ENCODE assay signal across 8 mouse cellular contexts in genomic region chr7:143296001-143296379, GRCm38 (mm10).
A peak's percentile ranks its signal among the peaks of the same experiment; 100 is the strongest.
DNase-seq lines count a peak whose midpoint lies in the region; ATAC-seq and TF ChIP-seq lines count a peak whose summit lies in the region.

No protein-coding gene starts in this region.

- ATAC-seq in common myeloid progenitor, adult 5-6 weeks (replicated peaks; ENCODE audit: low read depth, poor library complexity, severe bottlenecking) = peak; percentile 45
- peak; percentile 21 for ATAC-seq in heart, embryonic 16.5 days (replicated peaks; ENCODE audit: extremely low read depth, insufficient read depth, low FRiP score)
- ATAC-seq in liver, embryonic 14.5 days (ENCODE audit: insufficient read depth) = peak; percentile 48
- ATAC-seq in frontal cortex, adult (ENCODE audit: low TSS enrichment) = no peak

- H3K4me1 ChIP-seq in heart, embryonic 16.5 days (ENCODE audit: control insufficient read depth, insufficient read depth, low read length) = peaks cover 25% of the 10 kb centered on the region
- peaks cover 3 to 8% of the 10 kb centered on the region in 2 experiments; a peak in 2 of 4 replicates for H3K4me1 ChIP-seq in liver, embryonic 14.5 days (replicated peaks; ENCODE audit: control insufficient read depth in 2 of 2, insufficient read depth in 2 of 2, low read length in 1 of 2)

- TF ChIP-seq EP300 in liver, embryonic 14.5 days (IDR thresholded peaks at IDR 0.05; ENCODE audit: low read depth) = no peak

- H3K4me2 ChIP-seq in heart, embryonic 16.5 days (ENCODE audit: low read depth, low read length) = peak overlapping the region; percentile 63
- H3K4me2 ChIP-seq in liver, embryonic 14.5 days (ENCODE audit: low read depth) = peak overlapping the region; percentile 63

- H3K36me3 ChIP-seq in heart, embryonic 16.5 days (ENCODE audit: control insufficient read depth, insufficient read depth) = peaks cover 12% of the 10 kb centered on the region
- no peaks in the 10 kb centered on the region for H3K36me3 ChIP-seq in liver, embryonic 14.5 days (replicated peaks; ENCODE audit: control insufficient read depth, insufficient read depth, low read depth)
- H3K36me3 ChIP-seq in splenic B cell, adult 2 months (ENCODE audit: control insufficient read depth, insufficient read depth, low read length, poor library complexity, severe bottlenecking) = 0 out of 2 replicates have a peak, but pooled peaks cover 1% of the 10 kb centered on the region

- DNase-seq in ovary, postnatal 36 days (ENCODE audit: low spot score) = peak; percentile 19
- no peak for DNase-seq in ovary, postnatal 10 days (ENCODE audit: low spot score)
- DNase-seq in liver, embryonic 14.5 days (ENCODE audit: low read depth in 3 of 3, low spot score in 3 of 3) = peak in 2 of 3 experiments; percentile 24 to 32
- peak; percentile 44 for DNase-seq in splenic B cell, adult 2 months (ENCODE audit: low read depth, low spot score)
- no peak for DNase-seq in Muller cell, postnatal 12 days (ENCODE audit: inconsistent ontology term)

- WGBS in heart, embryonic 16.5 days = 43% methylated on average over 20 of the region's 20 CpGs
- WGBS in liver, embryonic 14.5 days (ENCODE audit: insufficient replicate concordance) = 46% methylated on average over 20 of the region's 20 CpGs

- peak overlapping the region; percentile 82 for H3K27ac ChIP-seq in heart, embryonic 16.5 days (ENCODE audit: low read length)
- peak overlapping the region; percentile 72 for H3K27ac ChIP-seq in liver, embryonic 14.5 days

- peak overlapping the region; percentile 71 for H3K4me3 ChIP-seq in heart, embryonic 16.5 days (ENCODE audit: low read length)
- H3K4me3 ChIP-seq in liver, embryonic 14.5 days (ENCODE audit: insufficient read depth in 1 of 2, low read depth in 2 of 2, low read length in 2 of 2) = peak overlapping the region; percentile 73 to 95

- peaks cover 8% of the 10 kb centered on the region for H3K9me3 ChIP-seq in heart, embryonic 16.5 days (replicated peaks; ENCODE audit: control insufficient read depth, low read length)
- no peaks in the 10 kb centered on the region for H3K9me3 ChIP-seq in liver, embryonic 14.5 days (ENCODE audit: control insufficient read depth, low read length)

- TF ChIP-seq CTCF in liver, embryonic 14.5 days (IDR thresholded peaks at IDR 0.05; ENCODE audit: low read depth) = no peak

- peak overlapping the region; percentile 84 for H3K9ac ChIP-seq in heart, embryonic 16.5 days (ENCODE audit: low read length)
- H3K9ac ChIP-seq in liver, embryonic 14.5 days (replicated peaks) = peak overlapping the region; percentile 79

- H3K27me3 ChIP-seq in heart, embryonic 16.5 days (ENCODE audit: control insufficient read depth, insufficient read depth, low read length) = no peaks in the 10 kb centered on the region
- H3K27me3 ChIP-seq in liver, embryonic 14.5 days (ENCODE audit: control insufficient read depth, insufficient read depth, low read length) = no peaks in the 10 kb centered on the region
- no peaks in the 10 kb centered on the region for H3K27me3 ChIP-seq in splenic B cell, adult 2 months (ENCODE audit: control insufficient read depth, insufficient read depth, low read length, poor library complexity, severe bottlenecking)

Comparison
In these comparisons a context has a peak if more than half of its experiments do, and no peak if none do; other contexts are left out.
1. DNase-seq: peak in ovary, postnatal 36 days (single experiment), liver, embryonic 14.5 days (2 of 3) and splenic B cell, adult 2 months (single experiment); none in ovary, postnatal 10 days (single experiment) and Muller cell, postnatal 12 days (single experiment).